Mouse (Mus musculus): ENCODE results near the gene Ranbp3. TPM values are rescaled to one million over a fixed set of nuclear protein-coding genes. Genes with fewer than 3 reads are reported as not detected.

Gene Ranbp3
- total RNA-seq, 1 experiment from 2014 or later: 51.9 TPM

- no peak for ATAC-seq (replicated peaks in 1 of 2; ENCODE audit: insufficient read depth in 1 of 2, low FRiP score in 2 of 2, low TSS enrichment in 1 of 2, low read depth in 1 of 2, poor library complexity in 2 of 2, severe bottlenecking in 2 of 2)
Measured at GRCm38 (mm10) chr17:56751404-56752072, 78.4 kb downstream of the Ranbp3 start.

- no peak for ATAC-seq (replicated peaks in 1 of 2; ENCODE audit: insufficient read depth in 1 of 2, low FRiP score in 2 of 2, low TSS enrichment in 1 of 2, low read depth in 1 of 2, poor library complexity in 2 of 2, severe bottlenecking in 2 of 2)
Measured at GRCm38 (mm10) chr17:56753452-56753851, 80.4 kb downstream of the Ranbp3 start.

DNA sequence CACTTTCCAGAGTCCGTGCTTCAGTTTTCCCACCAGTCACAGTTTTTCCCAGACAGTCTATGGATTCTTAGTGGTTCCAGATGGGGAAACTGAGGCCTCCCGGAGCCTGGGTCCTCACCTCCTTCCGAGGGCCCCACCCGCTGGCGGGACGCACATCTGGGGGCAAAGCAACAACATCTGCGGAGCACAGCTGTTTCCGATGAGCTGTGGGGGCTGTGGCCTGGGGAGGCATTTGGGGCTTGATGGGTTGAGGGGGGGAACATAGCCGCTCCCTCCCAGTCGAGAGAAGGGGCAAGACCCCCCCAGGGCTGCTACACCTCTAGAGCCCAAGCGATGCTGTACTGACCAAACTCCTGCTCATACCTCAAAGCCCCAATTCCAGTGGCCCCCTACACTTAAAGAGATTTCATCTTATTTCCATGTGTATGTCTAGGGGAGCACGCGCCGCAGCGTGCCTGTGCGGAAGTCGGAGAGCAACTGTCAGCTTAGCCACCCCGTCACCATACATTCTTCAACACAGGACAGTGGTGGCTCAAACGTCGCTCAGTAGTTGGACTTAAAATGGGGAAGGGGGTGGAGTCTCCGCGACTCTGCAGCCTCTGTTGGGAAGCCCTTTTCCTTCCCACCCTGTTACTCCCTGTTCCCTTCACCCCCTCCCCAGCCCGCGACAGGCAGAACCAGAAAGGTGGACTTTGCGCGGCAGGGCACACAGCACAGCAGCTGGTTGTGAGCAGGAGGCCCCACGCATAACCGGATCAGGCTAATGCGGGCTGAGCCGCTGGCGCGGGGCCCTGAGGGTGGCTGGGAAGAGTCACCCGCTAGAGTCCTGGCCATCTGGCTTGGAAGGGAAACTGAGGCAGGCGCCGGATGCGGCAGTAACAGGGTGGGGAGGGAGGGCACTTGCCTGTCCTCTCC, 81.4 kb downstream of the Ranbp3 start:
- peak; percentile 47 to 51; a peak in 3 of 4 replicates for ATAC-seq (replicated peaks in 1 of 2; ENCODE audit: insufficient read depth in 1 of 2, low FRiP score in 2 of 2, low TSS enrichment in 1 of 2, low read depth in 1 of 2, poor library complexity in 2 of 2, severe bottlenecking in 2 of 2)

- no peak for ATAC-seq (replicated peaks in 1 of 2; ENCODE audit: insufficient read depth in 1 of 2, low FRiP score in 2 of 2, low TSS enrichment in 1 of 2, low read depth in 1 of 2, poor library complexity in 2 of 2, severe bottlenecking in 2 of 2)
Measured at GRCm38 (mm10) chr17:56756703-56757399, 83.8 kb downstream of the Ranbp3 start.

GRCm38 (mm10) chr17:56757416-56758123, 84.5 kb downstream of the Ranbp3 start, which contains the start of gene Nrtn:
Nrtn (minus strand) TSS chr17:56757530.
- peak; percentile 29 to 30; a peak in 2 of 4 replicates for ATAC-seq (replicated peaks in 1 of 2; ENCODE audit: insufficient read depth in 1 of 2, low FRiP score in 2 of 2, low TSS enrichment in 1 of 2, low read depth in 1 of 2, poor library complexity in 2 of 2, severe bottlenecking in 2 of 2)

- peak in 1 of 2 experiments; percentile 20; a peak in 1 of 4 replicates for ATAC-seq (replicated peaks in 1 of 2; ENCODE audit: insufficient read depth in 1 of 2, low FRiP score in 2 of 2, low TSS enrichment in 1 of 2, low read depth in 1 of 2, poor library complexity in 2 of 2, severe bottlenecking in 2 of 2)
Measured at GRCm38 (mm10) chr17:56758132-56758531, 85.0 kb downstream of the Ranbp3 start.

- no peak for ATAC-seq (replicated peaks in 1 of 2; ENCODE audit: insufficient read depth in 1 of 2, low FRiP score in 2 of 2, low TSS enrichment in 1 of 2, low read depth in 1 of 2, poor library complexity in 2 of 2, severe bottlenecking in 2 of 2)
Measured at GRCm38 (mm10) chr17:56759261-56759660, 86.2 kb downstream of the Ranbp3 start.

- no peak for ATAC-seq (replicated peaks in 1 of 2; ENCODE audit: insufficient read depth in 1 of 2, low FRiP score in 2 of 2, low TSS enrichment in 1 of 2, low read depth in 1 of 2, poor library complexity in 2 of 2, severe bottlenecking in 2 of 2)
Measured at GRCm38 (mm10) chr17:56761077-56761476, 88.0 kb downstream of the Ranbp3 start.

Other genes starting within 250 kb of the Ranbp3 start
- 67.9 and 85.5 TPM in 2 replicates for gene Ptprs, start 196.8 kb upstream of the Ranbp3 start, total RNA-seq (2017)
- not detected in 2 replicates for gene Znrf4, start 160.9 kb upstream of the Ranbp3 start, total RNA-seq (2017)
- 0.20 TPM in 1 of 2 replicates, not detected in the other for gene Gm20219, start 118.9 kb upstream of the Ranbp3 start, total RNA-seq (2017)
- 94.2 and 95.1 TPM in 2 replicates for gene Safb2, start 88.7 kb upstream of the Ranbp3 start, total RNA-seq (2017)
- 65.8 and 86.0 TPM in 2 replicates for gene Safb, start 88.5 kb upstream of the Ranbp3 start, total RNA-seq (2017)
- gene 2410015M20Rik, start 63.5 kb upstream of the Ranbp3 start, total RNA-seq (2017): 65.5 and 76.1 TPM in 2 replicates
- 2,030 and 2,370 TPM in 2 replicates for gene Rpl36, start 59.9 kb upstream of the Ranbp3 start, total RNA-seq (2017)
- 53.7 and 57.4 TPM in 2 replicates for gene Lonp1, start 46.4 kb upstream of the Ranbp3 start, total RNA-seq (2017)
- 0.75 TPM in 1 of 2 replicates, not detected in the other for gene Catsperd, start 45.2 kb upstream of the Ranbp3 start, total RNA-seq (2017)
- gene Ndufa11, start 44.5 kb downstream of the Ranbp3 start, total RNA-seq (2017): 42.8 and 67.8 TPM in 2 replicates
- gene Vmac, start 44.7 kb downstream of the Ranbp3 start, total RNA-seq (2017): 12.5 and 12.9 TPM in 2 replicates
- not detected in 2 replicates for gene Nrtn, start 84.2 kb downstream of the Ranbp3 start, total RNA-seq (2017)
- gene Dus3l, start 91.5 kb downstream of the Ranbp3 start, total RNA-seq (2017): 21.0 and 26.2 TPM in 2 replicates
- 1.4 TPM in 1 of 2 replicates, not detected in the other for gene Prr22, start 97.0 kb downstream of the Ranbp3 start, total RNA-seq (2017)
- gene Rfx2, start 157.7 kb downstream of the Ranbp3 start, total RNA-seq (2017): 5.0 and 5.1 TPM in 2 replicates
- gene Acsbg2, start 201.2 kb downstream of the Ranbp3 start, total RNA-seq (2017): not detected in 2 replicates
- 0.44 TPM in 1 of 2 replicates, not detected in the other for gene 1700061G19Rik, start 202.2 kb downstream of the Ranbp3 start, total RNA-seq (2017)

All from hematopoietic stem cell, adult 5-6 weeks (primary cell).